Mouse (Mus musculus): Measurements from ENCODE around the gene Olfr1472.
"Not testable (repeated sequence)": the region's sequence is repeated elsewhere in the genome, so short reads cannot be mapped to it uniquely, and the experiment has no call there.

Olfr1472 gene

DNA sequence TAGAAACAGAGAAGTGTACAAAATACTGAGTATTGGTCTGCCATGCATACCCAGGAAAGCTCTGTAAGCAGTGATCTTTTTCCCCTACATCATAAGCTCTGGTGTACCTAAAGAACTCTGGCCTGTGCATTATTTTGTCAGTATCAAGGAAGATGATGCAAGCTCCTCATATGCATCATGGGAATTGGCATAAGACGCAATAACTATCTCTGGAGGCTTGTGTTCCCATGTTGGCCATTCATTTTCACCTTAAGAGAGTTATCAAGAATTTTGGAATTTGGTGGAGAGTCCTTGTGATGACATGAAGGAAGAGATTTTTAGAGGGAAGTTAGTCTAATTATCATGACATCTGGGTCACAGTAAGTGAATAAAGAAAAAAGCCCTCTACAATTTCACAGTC lies at the start of gene Olfr1472:
TSS of gene Olfr1472 (minus strand) at position 101 of the 400 bp plus-strand sequence.
- DNase-seq, result no peak

DNA sequence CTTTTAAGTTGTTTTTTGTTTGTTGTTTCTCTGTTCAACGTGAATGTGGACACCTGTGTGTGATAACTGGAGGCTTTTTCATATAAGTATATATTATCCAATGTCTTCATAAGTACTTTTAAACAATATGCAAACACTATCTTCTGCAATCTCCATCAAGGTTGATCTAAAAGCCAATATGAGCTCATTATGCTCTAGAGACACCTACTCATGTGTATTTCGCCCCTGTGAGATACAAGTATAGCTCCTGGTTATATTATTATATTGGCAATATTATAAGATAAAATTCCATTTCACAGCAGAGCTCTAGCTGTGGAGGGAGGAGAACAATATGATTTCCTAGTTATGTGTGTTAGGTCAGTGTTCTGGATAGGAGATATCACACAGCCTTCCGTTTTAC lies 44.4 kb upstream of the Olfr1472 start, which contains the start of gene Olfr1477:
TSS of gene Olfr1477 (plus strand) at position 301 of the 400 bp plus-strand sequence.
- no peak for DNase-seq

DNA sequence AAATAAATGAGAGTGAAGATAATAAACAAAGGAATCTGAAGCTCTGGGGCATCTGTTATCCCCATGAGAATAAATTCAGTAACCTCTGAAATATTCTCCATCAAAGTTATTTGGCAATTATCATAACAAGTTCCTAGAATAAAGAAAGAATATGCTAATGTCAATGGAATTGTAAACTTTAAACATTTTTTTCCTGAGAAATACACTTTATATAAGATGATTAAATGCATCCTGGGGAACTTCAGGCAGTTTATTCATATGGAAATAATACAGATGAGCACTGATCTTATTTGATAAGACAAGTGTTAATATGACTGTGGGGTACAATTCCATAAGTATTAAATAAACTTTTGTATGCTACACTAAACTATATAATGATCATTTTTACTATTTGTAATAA lies 24.2 kb upstream of the Olfr1472 start, which contains the start of gene Olfr1475:
TSS of gene Olfr1475 (minus strand) at position 101 of the 400 bp plus-strand sequence.
- no peak for DNase-seq

DNA sequence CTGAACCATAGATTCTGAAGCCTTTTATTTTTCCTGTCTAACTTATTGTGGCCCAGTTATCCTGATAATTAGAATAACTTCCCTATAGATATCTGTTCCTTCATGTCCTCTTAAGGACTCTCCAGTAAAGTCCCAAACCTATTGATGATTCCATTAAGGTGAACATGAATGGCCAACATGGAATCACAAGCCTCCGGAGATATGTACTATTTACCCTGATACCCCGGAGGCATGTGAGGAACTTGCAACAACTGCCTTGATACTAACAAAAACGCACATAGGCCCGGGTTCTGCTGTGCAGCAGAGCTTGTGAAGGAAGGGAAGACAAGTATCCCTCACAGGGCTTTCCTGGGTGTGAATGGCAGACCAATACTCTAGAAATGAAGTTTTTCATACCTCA lies 13.4 kb upstream of the Olfr1472 start, which contains the start of gene Olfr1474:
TSS of gene Olfr1474 (plus strand) at position 301 of the 400 bp plus-strand sequence.
- not testable (repeated sequence) for DNase-seq

DNA sequence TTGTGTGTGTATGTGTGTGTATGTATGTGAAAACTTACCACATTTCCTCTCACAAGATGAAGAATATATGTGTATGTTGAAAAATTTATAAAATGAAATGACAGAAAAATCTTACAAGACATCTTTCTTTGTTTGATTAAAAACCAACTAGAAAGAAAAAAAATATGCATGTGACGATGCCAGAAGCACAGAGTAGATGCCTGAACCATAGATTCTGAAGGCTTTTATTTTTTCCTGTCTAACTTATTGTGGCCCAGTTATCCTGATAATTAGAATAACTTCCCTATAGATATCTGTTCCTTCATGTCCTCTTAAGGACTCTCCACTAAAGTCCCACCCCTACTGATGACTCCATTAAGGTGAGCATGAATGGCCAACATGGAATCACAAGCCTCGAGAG lies 12.8 kb downstream of the Olfr1472 start, which contains the start of gene Olfr1471:
TSS of gene Olfr1471 (plus strand) at position 301 of the 400 bp plus-strand sequence.
- not testable (repeated sequence) for DNase-seq

DNA sequence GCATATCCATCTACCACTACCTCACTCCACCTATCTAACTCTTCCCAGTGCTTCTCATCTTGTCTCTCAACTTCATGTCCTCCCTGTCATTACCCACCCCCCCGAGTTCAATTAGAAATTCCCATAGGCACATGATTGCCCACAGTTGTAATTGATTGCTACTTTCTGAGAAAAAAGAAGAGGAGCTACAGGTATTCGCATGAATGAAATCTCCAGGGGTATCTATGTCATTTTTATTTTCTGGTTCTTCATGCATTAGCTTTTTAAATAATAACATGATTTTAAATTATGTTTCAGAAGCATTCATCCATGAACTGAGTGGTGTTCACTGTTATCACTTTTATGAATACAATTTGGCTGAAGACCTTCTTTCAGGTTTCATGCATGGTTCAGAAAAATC lies 48.3 kb downstream of the Olfr1472 start, which contains the start of gene Olfr1469:
TSS of gene Olfr1469 (plus strand) at position 301 of the 400 bp plus-strand sequence.
- DNase-seq, result no peak
